Mouse (Mus musculus) liver, postnatal 0 days (tissue): ENCODE results near the gene Col7a1. TPM values are rescaled to one million over a fixed set of nuclear protein-coding genes. Genes with fewer than 3 reads are reported as not detected.

Source experiments
- ATAC-seq: fragments of 200-750 bp; cut with Nextera tagmentation; 2 replicates; pipeline ENCODE4 v1.8.0; 2017; ENCODE audit warnings: mild to moderate bottlenecking, moderate library complexity
- DNase-seq: peaks from one replicate; pipeline ENCODE4 v3.0.0-alpha.2; 2016
- H3K27ac ChIP-seq: fragments of 300-500 bp; sonication (generic); 2 replicates; pipeline ENCODE4 v1.5.1; 2014; ENCODE audit warnings: antibody characterized with exemption, moderate library complexity, mild to moderate bottlenecking, low read depth
- H3K27me3 ChIP-seq: fragments of 300-500 bp; sonication (generic); 2 replicates; pipeline ENCODE4 v1.6.1; 2014; ENCODE audit warnings: low read length, control low read depth, mixed read lengths; ENCODE audit not compliant: insufficient read depth
- H3K36me3 ChIP-seq: fragments of 300-500 bp; sonication (generic); replicated peaks from 2 replicates; pipeline ENCODE4 v1.6.1; 2014; ENCODE audit warnings: mild to moderate bottlenecking, control low read depth, low read length, moderate library complexity, mixed read lengths; ENCODE audit not compliant: insufficient read depth
- H3K4me1 ChIP-seq: fragments of 300-500 bp; sonication (generic); 2 replicates; pipeline ENCODE4 v1.6.1; 2014; ENCODE audit warnings: antibody characterized with exemption, mild to moderate bottlenecking, control low read depth; ENCODE audit not compliant: insufficient read depth
- H3K4me2 ChIP-seq: fragments of 300-500 bp; sonication (generic); 2 replicates; pipeline ENCODE4 v1.6.1; 2014; ENCODE audit warnings: low read depth, mild to moderate bottlenecking, low read length, moderate library complexity, mixed read lengths
- H3K4me3 ChIP-seq: fragments of 300-500 bp; sonication (generic); 2 replicates; pipeline ENCODE4 v1.5.1; 2014; ENCODE audit warnings: low read depth, low read length
- H3K9ac ChIP-seq: fragments of 300-500 bp; sonication (generic); replicated peaks from 2 replicates; pipeline ENCODE4 v1.6.1; 2014; ENCODE audit warnings: mild to moderate bottlenecking, moderate library complexity
- H3K9me3 ChIP-seq: fragments of 300-500 bp; sonication (generic); 2 replicates; pipeline ENCODE4 v1.6.1; 2016; ENCODE audit warnings: mild to moderate bottlenecking, control low read depth, low read length, mixed read lengths
- CTCF ChIP-seq: sonication (generic); IDR thresholded peaks from 2 replicates; pipeline ENCODE4 v1.5.1; 2016; ENCODE audit warnings: antibody characterized with exemption, low read depth
- EP300 ChIP-seq: IDR thresholded peaks from 2 replicates; pipeline ENCODE4 v1.6.1; 2016; ENCODE audit warnings: antibody characterized with exemption, low read depth, mild to moderate bottlenecking
- WGBS: fragments of 180-500 bp; shearing (Covaris S2); extraction: QIAGEN DNeasy Blood & Tissue Kit; methylation state at CpG from one replicate; pipeline ENCODE4 v1.1.7; 2014; ENCODE audit not compliant: insufficient replicate concordance; 5-methylcytosine and 5-hydroxymethylcytosine counted together
- polyA plus RNA-seq: library from polyadenylated mRNA; unstranded; fragments of >200 nt; fragmentation: Nextera tagmentation; extraction: Ambion mirVana; gene quantifications from 2 replicates; pipeline ENCODE4 v1.2.1, GENCODE M21; 2015

The Col7a1 gene
- polyA plus RNA-seq, 1 experiment from 2014 or later, result 0.13 TPM

DNA sequence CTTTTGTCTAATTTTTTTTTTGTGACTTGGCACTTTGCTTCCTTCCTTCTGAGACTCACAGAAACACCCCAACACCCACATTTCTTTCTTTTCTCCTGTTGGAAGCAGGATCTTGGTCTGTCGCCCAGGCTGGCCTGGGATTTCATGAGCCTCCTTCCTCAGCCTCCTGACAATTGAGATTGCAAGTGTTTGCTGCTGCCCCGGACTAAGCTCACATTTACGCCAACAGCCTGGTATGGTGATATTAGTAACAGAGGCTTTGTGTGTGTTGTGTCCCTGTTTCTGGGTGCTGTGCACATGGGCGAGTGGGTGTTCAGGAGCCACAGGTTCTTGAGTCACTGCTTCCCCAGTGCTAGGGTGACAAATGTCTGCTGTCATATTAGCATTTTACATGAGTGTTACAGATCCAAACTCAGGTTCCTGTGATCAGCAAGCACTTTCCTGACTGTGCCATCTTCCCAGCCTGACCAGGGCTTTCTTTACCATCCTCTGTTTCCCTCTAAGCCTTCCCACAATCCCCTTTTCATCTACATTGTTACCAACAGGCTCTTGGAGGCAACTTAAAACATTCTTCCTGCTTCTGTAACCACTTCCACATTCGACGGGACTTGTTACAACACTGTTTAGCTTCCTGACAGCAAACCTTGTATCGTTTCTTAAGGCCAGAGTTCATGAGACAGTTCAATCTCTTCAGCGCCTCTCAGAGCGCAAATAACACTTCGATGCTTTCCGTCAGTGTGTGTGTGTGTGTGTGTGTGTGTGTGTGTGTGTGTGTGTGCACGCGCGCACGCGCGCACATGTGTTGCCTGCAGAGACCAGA is 69.7 kb downstream of the Col7a1 start:
- Histone ChIP-seq H3K4me3 (no peak overlapping the region), H3K4me2 (no peak overlapping the region), H3K9me3 (no peaks in the 10 kb centered on the region), H3K27ac (peak overlapping the region; percentile 34), H3K27me3 (no peaks in the 10 kb centered on the region), H3K9ac (no peak overlapping the region), H3K36me3 (no peaks in the 10 kb centered on the region), H3K4me1 (no peaks in the 10 kb centered on the region)
- TF ChIP-seq EP300 (no peak), CTCF (no peak)
- ATAC-seq (peak; percentile 44; the same call in 1 of the 2 replicates), DNase-seq (no peak)
- WGBS, result 57% methylated on average over 17 of the region's 17 CpGs

DNA sequence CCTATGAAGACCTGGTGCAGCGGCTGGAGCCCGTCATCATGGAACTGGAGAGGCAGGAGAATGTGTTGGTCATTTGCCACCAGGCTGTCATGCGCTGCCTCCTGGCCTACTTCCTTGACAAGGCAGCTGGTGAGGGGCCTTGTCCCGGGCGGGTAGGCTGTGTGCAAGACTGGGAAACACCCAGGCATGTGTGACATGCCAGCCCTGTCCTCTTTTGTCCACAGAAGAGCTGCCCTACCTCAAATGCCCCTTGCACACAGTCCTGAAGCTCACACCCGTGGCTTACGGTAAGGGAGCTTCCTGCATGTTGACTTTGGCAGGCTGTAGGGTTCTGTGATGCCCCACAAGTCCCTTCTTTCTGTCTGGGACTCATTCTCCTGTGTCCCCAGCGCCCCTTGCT is 74.1 kb downstream of the Col7a1 start:
- Histone ChIP-seq H3K4me2 (no peak overlapping the region), H3K4me3 (no peak overlapping the region), H3K27ac (no peak overlapping the region), H3K4me1 (no peaks in the 10 kb centered on the region), H3K9ac (no peak overlapping the region), H3K27me3 (no peaks in the 10 kb centered on the region), H3K36me3 (0 out of 2 replicates have a peak, but pooled peaks cover 3% of the 10 kb centered on the region), H3K9me3 (no peaks in the 10 kb centered on the region)
- DNase-seq (no peak), ATAC-seq (peak; percentile 70)
- 66% methylated on average over 8 of the region's 8 CpGs for WGBS
- TF ChIP-seq CTCF (no peak), EP300 (no peak)

- no peak overlapping the region for H3K27ac ChIP-seq
- no peaks in the 10 kb centered on the region for H3K4me1 ChIP-seq
- TF ChIP-seq CTCF (no peak), EP300 (no peak)
- no peaks in the 10 kb centered on the region for H3K9me3 ChIP-seq
- no peak overlapping the region for H3K9ac ChIP-seq
- ATAC-seq (no peak), DNase-seq (no peak)
- H3K4me3 ChIP-seq, result no peak overlapping the region
- 89% methylated on average over 3 of the region's 3 CpGs for WGBS
- H3K4me2 ChIP-seq, result no peak overlapping the region
- H3K27me3 ChIP-seq, result no peaks in the 10 kb centered on the region
- 0 out of 2 replicates have a peak, but pooled peaks cover 3% of the 10 kb centered on the region for H3K36me3 ChIP-seq
Observed at GRCm38 (mm10) chr9:109028421-109028820, 75.0 kb downstream of the Col7a1 start.

- ATAC-seq, result no peak
- H3K9ac ChIP-seq, result no peak overlapping the region
- WGBS, result 68% methylated on average over 5 of the region's 5 CpGs
Observed at GRCm38 (mm10) chr9:109028919-109029318, 75.5 kb downstream of the Col7a1 start.

DNA sequence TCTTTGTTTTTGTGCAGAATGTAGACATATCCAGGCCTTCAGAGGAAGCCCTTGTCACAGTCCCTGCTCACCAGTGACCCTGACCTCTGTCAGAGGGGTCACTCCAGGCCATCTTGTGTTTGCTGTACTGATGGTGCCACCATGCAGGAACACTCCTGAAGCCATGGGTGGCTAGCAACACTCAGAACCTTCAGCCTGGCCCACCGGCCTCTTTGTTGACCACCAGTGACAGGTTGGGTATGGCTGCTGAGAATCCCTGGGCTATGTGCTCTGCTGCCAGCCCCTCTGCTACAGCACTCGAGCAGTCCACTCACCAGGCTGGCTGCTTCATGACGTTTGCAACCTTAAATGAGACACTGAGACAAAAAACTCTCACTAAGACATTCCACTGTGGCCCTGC is 76.9 kb downstream of the Col7a1 start:
- TF ChIP-seq EP300, result no peak
- no peak for TF ChIP-seq CTCF
- no peak overlapping the region for H3K27ac ChIP-seq
- DNase-seq (no peak), ATAC-seq (no peak)
- no peaks in the 10 kb centered on the region for H3K9me3 ChIP-seq
- no peak overlapping the region for H3K9ac ChIP-seq
- H3K27me3 ChIP-seq, result no peaks in the 10 kb centered on the region
- no peak overlapping the region for H3K4me3 ChIP-seq
- 58% methylated on average over 3 of the region's 3 CpGs for WGBS
- H3K36me3 ChIP-seq, result 0 out of 2 replicates have a peak, but pooled peaks cover 3% of the 10 kb centered on the region
- no peaks in the 10 kb centered on the region for H3K4me1 ChIP-seq
- no peak overlapping the region for H3K4me2 ChIP-seq

More at GRCm38 (mm10) chr9:109028919-109029318, 75.5 kb downstream of the Col7a1 start:
- H3K9me3 ChIP-seq, result no peaks in the 10 kb centered on the region
- DNase-seq, result no peak
- no peak overlapping the region for H3K27ac ChIP-seq
- H3K4me2 ChIP-seq, result no peak overlapping the region
- H3K4me1 ChIP-seq, result no peaks in the 10 kb centered on the region
- H3K27me3 ChIP-seq, result no peaks in the 10 kb centered on the region
- H3K36me3 ChIP-seq, result 0 out of 2 replicates have a peak, but pooled peaks cover 3% of the 10 kb centered on the region
- H3K4me3 ChIP-seq, result no peak overlapping the region
- TF ChIP-seq CTCF (no peak), EP300 (no peak)

GRCm38 (mm10) chr9:109031001-109031400 is 77.6 kb downstream of the Col7a1 start:
- Histone ChIP-seq H3K27me3 (no peaks in the 10 kb centered on the region), H3K36me3 (0 out of 2 replicates have a peak, but pooled peaks cover 3% of the 10 kb centered on the region), H3K9me3 (no peaks in the 10 kb centered on the region), H3K4me1 (no peaks in the 10 kb centered on the region), H3K27ac (no peak overlapping the region), H3K9ac (no peak overlapping the region), H3K4me2 (no peak overlapping the region), H3K4me3 (no peak overlapping the region)
- no peak for ATAC-seq
- 82% methylated on average over 7 of the region's 7 CpGs for WGBS
- TF ChIP-seq CTCF (no peak), EP300 (no peak)
- DNase-seq, result no peak
